Mouse (Mus musculus) adrenal gland, postnatal 36 days (tissue): ENCODE measurements around the gene Vsx2. TPM values are rescaled to one million over a fixed set of nuclear protein-coding genes. Genes with fewer than 3 reads are reported as not detected.

Experiments
- DNase-seq, 2 experiments: peaks; one replicate each; pipeline ENCODE4 v3.0.0; 2021; ENCODE audit warnings: mixed read lengths in 1 of 2
- long read RNA-seq, 2 experiments: library from polyadenylated mRNA; stranded (forward); transcript quantifications; one replicate each; pipeline ENCODE4 v2.0.0; 2021; ENCODE audit warnings: borderline sequencing depth in 2 of 2
- total RNA-seq, 2 experiments: library from RNA; stranded (reverse); gene quantifications; 2 replicates each; pipeline ENCODE4 v1.2.3; 2021

The Vsx2 gene
- total RNA-seq = not detected
- long read RNA-seq, experiment 1 = 0 reads
- long read RNA-seq, experiment 2 = 0 reads

DNA sequence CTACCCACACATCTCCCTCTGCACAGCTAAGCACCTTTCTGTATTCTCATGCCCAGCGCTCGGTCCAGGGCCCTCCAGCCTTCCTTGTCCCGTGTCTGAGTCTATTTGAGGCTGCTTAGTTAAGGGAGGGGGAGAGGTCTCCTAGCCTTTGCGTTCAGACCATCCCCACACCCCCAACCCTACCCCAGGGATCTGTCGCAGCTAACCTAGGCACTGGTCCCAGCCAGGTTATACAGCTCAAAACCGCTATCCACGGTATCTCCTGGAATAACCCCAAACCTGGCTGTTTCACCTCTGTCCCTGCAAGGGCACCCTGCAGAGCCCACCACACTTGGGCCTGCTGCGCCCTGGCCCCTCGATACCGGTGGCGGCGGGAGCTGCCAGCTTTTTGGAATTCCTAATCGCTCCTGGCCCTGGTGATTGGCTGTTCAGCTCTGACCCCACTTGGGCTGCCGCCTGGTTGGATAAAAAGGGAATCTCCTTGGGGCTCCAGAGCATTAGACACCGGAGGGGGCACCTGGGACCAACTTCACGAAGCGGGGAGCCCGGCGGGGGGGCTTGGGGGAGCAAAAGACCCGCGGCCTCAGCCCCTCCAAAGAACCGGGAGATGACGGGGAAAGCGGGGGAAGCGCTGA is at the start of gene Vsx2:
Gene Vsx2, plus strand, starts transcription at position 427 of the 635 bp plus-strand sequence.
- DNase-seq = no peak

DNA sequence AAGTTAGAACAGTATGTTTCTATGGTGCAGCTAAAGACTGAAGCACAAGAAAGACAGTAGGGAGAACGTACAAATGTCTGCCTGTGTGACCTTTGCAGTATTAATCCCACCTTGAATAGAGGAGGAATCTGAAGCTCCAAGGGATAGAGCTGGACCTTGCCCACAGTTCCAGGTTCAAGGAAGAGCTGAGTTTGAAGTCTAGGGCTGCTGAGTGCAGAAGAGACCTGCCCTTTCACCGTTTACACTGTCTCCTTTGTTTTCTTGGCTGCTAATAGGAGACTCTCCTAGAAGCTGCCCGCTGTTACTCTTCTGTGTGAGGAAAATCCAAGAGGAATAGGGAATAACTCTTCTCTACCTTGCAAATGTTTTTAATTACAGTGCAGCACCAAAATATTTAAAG is 45.8 kb upstream of the Vsx2 start:
- no peak for DNase-seq

DNA sequence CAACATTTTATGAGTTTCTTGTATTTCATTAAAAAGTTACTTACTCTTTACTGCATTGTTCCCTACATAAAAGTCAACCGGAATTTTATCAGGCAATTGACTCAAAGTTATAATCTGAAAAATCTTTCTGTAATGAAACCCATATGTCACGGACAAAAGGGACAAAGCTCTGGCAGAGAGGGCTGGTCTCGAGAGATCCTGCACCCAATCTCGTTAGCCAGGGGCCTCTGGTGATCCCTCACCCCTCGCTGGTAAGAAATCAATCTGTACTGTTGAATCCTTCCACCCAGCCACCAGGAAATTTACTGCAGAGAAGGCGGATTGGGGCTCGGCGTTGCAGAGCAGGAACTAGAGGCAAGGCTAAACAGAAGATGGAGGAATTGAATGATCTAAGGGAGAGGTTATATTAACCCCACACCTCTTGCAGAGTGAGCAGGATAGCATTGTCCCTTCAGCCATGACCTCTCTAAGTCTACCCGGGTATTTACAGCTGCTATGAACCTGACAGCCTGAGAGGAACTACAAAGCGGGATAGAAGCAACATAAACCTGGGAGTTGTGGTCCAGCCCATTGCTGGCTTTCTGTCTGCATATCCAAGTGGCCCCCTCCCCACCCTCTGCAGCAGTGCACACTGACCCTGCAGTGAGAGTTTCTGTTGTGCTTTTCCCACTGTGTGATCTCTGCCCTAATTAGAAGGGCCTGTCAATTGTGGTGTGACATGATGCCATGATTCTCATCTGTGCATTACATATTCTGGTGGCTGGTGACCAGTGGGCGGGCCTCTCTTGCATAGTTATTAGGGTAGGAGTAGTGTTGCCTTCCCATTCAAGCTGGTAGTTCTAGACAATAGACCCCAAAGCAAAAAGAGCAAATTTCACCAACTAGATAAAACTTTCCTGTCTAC is 45.2 kb upstream of the Vsx2 start:
- DNase-seq = no peak

DNA sequence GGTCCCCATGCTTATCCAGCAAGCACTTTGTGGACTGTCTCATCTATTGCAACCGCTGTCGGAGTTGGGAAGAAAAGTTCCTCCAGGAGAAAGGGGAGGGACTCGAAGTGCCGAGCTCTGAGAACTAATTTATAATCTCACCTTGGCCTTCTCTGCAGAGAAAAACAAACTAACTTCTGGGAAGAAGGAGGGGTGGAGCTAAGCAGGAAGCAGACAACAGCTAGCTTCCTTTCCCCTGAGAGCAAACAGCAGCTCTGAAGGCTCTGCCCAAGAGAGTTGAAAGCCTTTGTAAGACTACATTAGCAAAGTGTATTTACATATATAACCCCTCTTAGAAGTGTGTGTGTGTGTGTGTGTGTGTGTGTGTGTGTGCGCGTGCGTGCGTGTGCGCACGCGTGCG is 44.1 kb upstream of the Vsx2 start:
- DNase-seq = no peak

DNA sequence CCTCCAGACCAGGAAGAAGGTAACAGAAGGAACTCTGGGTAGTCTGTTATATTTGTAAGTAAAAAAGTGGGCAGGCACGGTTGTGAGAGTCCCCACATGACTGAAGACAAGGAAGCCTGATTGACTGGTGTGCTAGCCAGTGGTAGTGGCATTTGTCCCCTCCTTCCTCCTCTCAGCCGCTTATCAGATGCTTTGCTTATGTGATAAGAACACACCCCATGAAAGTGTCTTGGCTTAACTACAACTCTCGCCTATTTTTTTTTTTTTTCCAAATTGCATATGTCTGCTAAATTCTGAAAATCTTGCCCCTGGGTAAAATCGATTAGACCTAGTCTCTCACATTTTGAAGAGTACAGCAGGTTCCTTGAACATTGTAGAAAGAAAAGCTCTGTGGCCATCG is 39.1 kb upstream of the Vsx2 start:
- DNase-seq = no peak

- DNase-seq = no peak
Measured at GRCm38 (mm10) chr12:84531906-84532829, 37.4 kb upstream of the Vsx2 start.

DNA sequence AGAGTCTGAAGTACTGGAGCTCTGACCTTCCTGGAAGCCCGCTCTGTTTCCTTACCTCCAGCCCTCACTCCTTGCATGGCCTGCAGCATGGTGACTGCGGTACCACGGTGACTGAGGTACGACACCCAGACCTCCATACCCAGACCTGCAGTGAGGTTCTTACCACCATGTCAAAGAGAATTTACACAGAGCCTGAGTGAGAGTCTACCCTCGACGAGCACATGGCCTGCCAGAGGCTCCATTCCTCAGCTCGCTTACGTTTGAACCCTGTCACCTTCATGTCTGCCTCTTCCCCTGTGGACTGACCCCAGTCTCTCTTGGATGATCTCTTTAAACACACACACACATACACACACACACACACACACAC is 36.7 kb upstream of the Vsx2 start:
- peak; percentile 22 to 27 for DNase-seq

GRCm38 (mm10) chr12:84533706-84534486 is 35.7 kb upstream of the Vsx2 start:
- DNase-seq = peak; percentile 77 to 82

- DNase-seq = peak in 1 of 2 experiments; percentile 12
Measured at GRCm38 (mm10) chr12:84539537-84539936, 30.0 kb upstream of the Vsx2 start.

DNA sequence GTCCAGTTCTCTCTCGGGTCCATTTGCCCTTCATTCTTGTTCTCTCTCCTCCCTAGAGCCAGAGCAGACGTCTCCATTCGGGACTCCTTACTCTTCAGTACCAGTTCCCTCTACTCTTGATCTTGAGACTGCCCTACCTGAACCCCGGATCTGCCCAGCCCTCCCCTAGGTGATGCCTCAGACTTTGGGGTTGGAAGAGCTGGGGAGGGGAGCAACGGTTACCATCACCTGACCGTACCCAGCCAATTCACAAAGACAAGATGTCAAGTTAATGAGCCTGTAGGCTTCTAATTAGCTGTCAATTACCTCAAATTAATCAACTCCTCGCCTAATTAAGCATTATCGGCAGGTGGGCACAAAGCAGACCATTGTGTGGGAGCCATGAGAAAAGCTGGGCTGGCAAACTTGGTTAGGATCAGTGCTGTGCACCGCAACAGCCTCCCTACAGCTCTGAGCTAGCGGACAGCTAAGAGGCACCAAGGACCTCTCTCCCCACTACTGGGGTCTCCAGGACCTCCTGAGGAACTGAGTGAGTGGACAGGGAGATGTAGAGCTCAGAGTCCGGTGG is 28.1 kb upstream of the Vsx2 start:
- no peak for DNase-seq

- peak; percentile 67 to 75 for DNase-seq
Measured at GRCm38 (mm10) chr12:84546028-84546427, 23.5 kb upstream of the Vsx2 start.

DNA sequence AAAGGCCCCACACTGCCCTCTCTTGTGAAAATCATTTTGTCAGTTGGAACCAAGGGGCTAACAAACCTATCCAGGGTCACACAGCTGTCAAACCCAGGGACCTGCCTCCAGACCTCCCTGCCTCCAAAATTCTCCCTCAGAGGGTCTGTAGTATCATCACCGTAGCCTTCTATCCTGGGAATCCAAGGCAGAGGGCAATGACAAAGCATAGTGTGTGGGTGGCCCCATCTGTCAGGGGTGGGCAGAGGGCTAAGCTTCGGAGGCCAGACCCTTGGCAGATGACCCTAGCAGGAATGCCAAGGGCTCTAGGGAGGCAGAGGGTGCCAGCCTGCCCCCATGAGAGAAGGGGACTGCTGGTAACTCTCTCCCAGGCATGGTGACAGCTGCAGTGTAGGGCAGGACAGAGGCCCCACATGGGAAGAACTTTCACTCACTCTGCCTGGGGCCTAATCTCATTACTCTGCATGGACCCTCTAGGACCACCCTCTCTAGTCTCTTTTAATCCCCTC is 22.9 kb upstream of the Vsx2 start:
- no peak for DNase-seq

DNA sequence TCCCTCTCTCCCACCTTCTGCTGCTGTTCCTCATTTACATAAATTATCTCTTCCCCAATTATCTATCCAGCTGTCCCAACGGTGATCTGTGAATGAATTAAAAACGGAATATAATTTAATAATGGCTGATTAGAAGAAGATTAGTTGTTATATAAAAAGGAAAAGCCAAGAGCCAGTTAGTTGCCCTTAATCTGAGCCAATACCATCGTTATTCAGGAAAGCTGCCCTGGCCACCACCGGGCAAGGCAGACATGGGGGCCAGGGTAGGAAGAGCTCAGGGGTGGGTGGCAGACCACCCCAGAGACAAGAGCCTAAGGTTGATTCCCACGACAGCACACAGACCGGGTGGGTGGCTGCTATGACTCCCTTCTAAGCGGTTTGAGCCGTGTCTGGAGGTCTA is 21.3 kb upstream of the Vsx2 start:
- DNase-seq = no peak

DNA sequence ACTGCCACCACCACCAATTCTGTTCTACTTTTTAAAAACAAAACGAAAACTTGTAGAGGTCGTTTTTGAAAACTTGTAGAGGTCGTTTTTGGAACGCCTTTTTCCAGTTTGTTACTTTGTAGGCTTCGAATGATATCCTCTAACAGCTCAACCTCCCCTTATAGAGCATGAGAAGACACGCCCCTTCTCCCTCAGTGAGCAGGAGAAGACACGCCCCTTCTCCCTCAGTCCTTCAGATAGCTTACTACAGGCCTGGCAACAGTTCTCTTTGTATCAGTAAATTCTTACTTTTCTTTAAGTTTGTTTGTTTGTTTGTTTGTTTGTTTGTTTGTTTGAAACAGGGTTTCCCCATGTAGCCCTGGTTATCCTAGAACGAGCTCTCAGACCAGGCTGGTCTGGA is 14.3 kb upstream of the Vsx2 start:
- no peak for DNase-seq

DNA sequence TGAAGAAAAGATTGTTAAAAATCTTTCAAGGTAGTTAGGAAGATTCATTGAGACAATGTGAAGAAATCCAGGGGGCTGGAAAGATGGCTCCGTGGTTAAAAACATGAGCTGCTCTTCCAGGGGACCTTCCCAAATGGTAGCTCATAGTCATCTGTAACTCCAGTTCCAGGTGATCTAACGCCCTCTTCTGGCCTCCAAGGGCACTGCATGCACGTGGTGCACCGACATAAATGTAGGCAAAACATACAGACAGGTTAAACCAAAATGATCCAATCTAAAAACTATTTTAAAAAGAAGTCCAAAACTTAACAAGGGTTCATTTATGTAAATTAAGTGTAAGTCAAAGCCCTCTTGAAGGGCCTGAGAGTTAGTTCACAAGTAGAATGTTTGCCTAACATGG is 7.0 kb upstream of the Vsx2 start:
- DNase-seq = no peak

GRCm38 (mm10) chr12:84567576-84567975 is 2.0 kb upstream of the Vsx2 start:
- DNase-seq = no peak

GRCm38 (mm10) chr12:84569976-84570693 is 573 bp downstream of the Vsx2 start:
- no peak for DNase-seq

DNA sequence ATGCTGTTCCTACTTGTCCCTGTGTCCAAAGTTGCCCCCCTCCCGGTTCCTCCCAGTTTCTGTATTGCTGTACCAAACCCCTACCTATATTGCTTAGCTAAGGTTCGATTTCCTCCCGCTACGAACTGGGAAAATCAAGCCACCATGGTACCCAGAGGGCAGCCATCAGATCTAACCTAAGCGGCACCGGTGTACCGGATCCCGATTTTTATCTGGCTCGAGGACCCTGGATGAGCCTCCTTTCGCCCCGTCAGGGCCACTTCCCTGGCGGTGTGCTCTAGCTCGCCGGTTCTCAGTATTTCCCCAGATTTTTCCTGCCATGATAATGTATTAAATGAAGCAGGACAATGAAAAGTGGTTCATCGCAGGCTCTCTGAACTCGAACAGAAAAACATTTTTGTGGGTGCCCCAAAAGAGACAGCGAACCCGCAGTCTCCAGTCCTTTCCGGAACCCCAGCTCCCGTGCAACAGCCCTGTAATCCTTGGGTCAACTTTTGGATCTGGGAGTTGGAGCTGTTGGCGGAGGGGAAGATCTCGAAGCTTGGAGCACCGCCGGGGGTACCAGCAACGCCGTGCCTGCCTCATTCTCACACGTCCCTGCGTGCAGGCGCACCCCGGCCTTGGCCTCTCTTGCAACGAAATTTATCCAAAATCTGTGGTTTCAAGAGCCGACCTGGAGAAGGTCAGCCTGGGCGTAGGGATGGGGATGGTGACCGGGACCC is 1.3 kb downstream of the Vsx2 start:
- DNase-seq = peak; percentile 13 to 19

GRCm38 (mm10) chr12:84571466-84572340 is 2.1 kb downstream of the Vsx2 start:
- DNase-seq = peak in 1 of 2 experiments; percentile 16
